Mouse (Mus musculus) heart, embryonic 13.5 days (tissue): ENCODE data around the gene Mcl1. TPM values are rescaled to one million over a fixed set of nuclear protein-coding genes. Genes with fewer than 3 reads are reported as not detected.

Source experiments
- ATAC-seq: fragments of 200-750 bp; cut with Nextera tagmentation; 2 replicates; pipeline ENCODE4 v1.8.0; 2017; ENCODE audit warnings: moderate TSS enrichment; ENCODE audit not compliant: insufficient number of reproducible peaks, low FRiP score, low TSS enrichment; ENCODE audit errors: extremely low read depth
- H3K27ac ChIP-seq: fragments of 300-500 bp; sonication (generic); replicated peaks from 2 replicates; pipeline ENCODE4 v1.5.1; 2015; ENCODE audit warnings: moderate library complexity, mild to moderate bottlenecking, inconsistent platforms
- H3K27me3 ChIP-seq: fragments of 300-500 bp; sonication (generic); replicated peaks from 2 replicates; pipeline ENCODE4 v1.6.1; 2015; ENCODE audit warnings: mild to moderate bottlenecking, inconsistent platforms
- H3K36me3 ChIP-seq: fragments of 300-500 bp; sonication (generic); 2 replicates; pipeline ENCODE4 v1.6.1; 2015; ENCODE audit warnings: mild to moderate bottlenecking, inconsistent platforms
- H3K4me1 ChIP-seq: fragments of 300-500 bp; sonication (generic); 2 replicates; pipeline ENCODE4 v1.6.1; 2015; ENCODE audit warnings: inconsistent platforms
- H3K4me2 ChIP-seq: fragments of 300-500 bp; sonication (generic); 2 replicates; pipeline ENCODE4 v1.6.1; 2015; ENCODE audit warnings: inconsistent platforms, mild to moderate bottlenecking, moderate library complexity
- H3K4me3 ChIP-seq: fragments of 300-500 bp; sonication (generic); 2 replicates; pipeline ENCODE4 v1.5.1; 2015; ENCODE audit warnings: moderate library complexity, mild to moderate bottlenecking, inconsistent platforms
- H3K9ac ChIP-seq: fragments of 300-500 bp; sonication (generic); 2 replicates; pipeline ENCODE4 v1.6.1; 2015; ENCODE audit warnings: inconsistent platforms, mild to moderate bottlenecking, moderate library complexity
- H3K9me3 ChIP-seq: fragments of 300-500 bp; sonication (generic); 2 replicates; pipeline ENCODE4 v1.6.1; 2016; ENCODE audit warnings: inconsistent platforms
- WGBS: fragments of 180-500 bp; shearing (Covaris S2); methylation state at CpG from one replicate; pipeline ENCODE4 v1.1.7; 2015; ENCODE audit warnings: mixed read lengths; 5-methylcytosine and 5-hydroxymethylcytosine counted together
- polyA plus RNA-seq: library from polyadenylated mRNA; unstranded; fragments of >200 nt; fragmentation: Nextera tagmentation; extraction: Ambion mirVana; gene quantifications from 2 replicates; pipeline ENCODE4 v1.2.1, GENCODE M21; 2015

The Mcl1 gene
- polyA plus RNA-seq, 1 experiment from 2014 or later: 36.0 TPM

DNA sequence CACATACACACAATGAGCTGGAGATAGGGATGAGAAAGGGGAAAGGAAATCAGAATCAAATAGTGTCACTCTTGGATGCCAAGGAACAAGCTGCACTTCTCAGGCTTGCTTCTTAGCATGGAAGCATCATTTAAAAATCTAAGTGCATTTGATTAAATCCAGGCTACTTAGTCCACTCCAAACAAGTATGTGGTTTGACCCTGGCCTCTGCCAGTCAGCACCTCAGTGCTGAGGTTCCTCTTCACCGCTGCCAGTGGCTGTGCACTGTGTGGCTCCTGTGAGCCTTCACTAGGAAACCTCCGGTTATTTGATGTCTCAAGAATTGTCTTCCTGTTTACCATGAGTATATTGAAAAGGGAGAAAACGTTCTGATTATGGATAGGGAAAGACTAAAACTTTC, 27.7 kb upstream of the Mcl1 start:
- no peak overlapping the region for H3K4me2 ChIP-seq
- no peak overlapping the region for H3K9ac ChIP-seq
- no peak overlapping the region for H3K27ac ChIP-seq
- no peaks in the 10 kb centered on the region for H3K27me3 ChIP-seq
- H3K4me1 ChIP-seq: peaks cover 23% of the 10 kb centered on the region
- 71% methylated on average over 3 of the region's 3 CpGs for WGBS
- H3K9me3 ChIP-seq: no peaks in the 10 kb centered on the region
- H3K4me3 ChIP-seq: no peak overlapping the region
- no peak for ATAC-seq
- peaks cover 97% of the 10 kb centered on the region for H3K36me3 ChIP-seq

DNA sequence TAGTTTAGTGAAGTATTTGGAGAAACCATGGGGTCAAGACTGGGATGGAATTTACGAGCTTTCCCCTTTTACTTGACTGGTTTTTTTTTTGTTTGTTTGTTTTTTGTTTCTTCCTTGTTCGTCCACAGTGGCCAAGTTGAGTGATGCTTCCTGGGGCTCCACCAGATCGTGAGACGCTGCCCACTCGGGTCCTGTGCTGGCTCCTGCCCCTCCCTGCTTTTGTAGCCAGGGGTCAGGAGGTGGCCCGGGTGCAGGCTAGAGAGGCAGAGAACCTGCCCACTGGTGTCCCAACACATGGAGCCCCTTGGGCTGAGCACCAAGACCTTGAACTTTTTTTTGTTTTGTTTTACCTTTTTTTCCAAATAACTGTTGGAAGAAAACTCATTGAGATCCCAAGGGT, 27.3 kb upstream of the Mcl1 start:
- H3K9me3 ChIP-seq: no peaks in the 10 kb centered on the region
- H3K9ac ChIP-seq: no peak overlapping the region
- no peaks in the 10 kb centered on the region for H3K27me3 ChIP-seq
- H3K4me2 ChIP-seq: no peak overlapping the region
- no peak overlapping the region for H3K27ac ChIP-seq
- H3K4me1 ChIP-seq: peaks cover 22% of the 10 kb centered on the region
- peaks cover 100% of the 10 kb centered on the region for H3K36me3 ChIP-seq
- WGBS: 69% methylated on average over 6 of the region's 6 CpGs
- H3K4me3 ChIP-seq: no peak overlapping the region
- ATAC-seq: no peak

DNA sequence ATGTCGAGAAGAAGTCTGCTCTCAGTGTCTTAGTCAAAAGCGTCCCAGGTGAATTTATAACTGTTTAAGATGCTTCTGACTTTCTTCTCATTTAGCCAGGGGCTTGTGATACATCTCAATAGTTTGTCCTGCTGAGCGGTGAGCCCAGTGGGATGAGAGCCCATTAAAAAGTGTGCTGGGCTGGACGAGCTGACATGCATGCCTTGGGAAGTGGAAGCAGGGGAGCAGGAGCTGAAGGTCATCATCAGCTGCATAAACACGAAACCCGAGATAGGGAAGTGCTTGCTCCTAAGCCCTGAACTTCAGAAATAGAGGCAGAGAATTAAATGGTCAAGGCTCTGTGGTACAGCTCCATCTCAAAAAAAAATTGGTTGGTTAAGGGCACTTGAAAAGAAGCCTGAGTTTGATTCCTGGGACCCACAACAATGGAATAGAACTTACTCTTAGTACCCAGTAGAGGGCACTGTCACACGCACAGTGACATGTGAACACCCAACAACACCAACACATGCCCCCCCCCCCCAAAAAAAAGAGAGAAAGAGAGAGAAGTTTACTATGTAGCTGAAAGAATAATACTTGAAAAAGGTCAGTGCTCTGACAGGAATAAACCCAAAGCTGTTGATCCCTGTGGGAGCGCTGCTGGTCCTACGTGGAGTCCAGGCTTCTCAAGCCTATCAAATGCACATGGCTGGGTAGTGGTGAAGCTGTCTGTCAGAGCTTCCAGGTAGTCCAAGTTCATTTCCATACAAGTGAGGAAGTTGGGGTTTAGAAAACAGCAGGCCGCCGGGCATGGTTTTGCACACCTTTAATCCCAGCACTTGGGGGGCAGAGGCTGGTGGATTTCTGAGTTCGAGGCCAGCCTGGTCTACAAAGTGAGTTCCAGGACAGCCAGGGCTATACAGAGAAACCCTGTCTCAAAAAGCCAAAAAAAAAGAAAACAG, 25.7 kb upstream of the Mcl1 start:
- H3K4me3 ChIP-seq: no peak overlapping the region
- H3K36me3 ChIP-seq: peaks cover 100% of the 10 kb centered on the region
- no peaks in the 10 kb centered on the region for H3K9me3 ChIP-seq
- peaks cover 16% of the 10 kb centered on the region for H3K4me1 ChIP-seq
- 60% methylated on average over 12 of the region's 12 CpGs for WGBS
- peak overlapping the region; percentile 42; the same call in 1 of the 2 replicates for H3K9ac ChIP-seq
- ATAC-seq: no peak
- H3K27ac ChIP-seq: peak overlapping the region; percentile 60
- H3K27me3 ChIP-seq: no peaks in the 10 kb centered on the region
- H3K4me2 ChIP-seq: no peak overlapping the region

DNA sequence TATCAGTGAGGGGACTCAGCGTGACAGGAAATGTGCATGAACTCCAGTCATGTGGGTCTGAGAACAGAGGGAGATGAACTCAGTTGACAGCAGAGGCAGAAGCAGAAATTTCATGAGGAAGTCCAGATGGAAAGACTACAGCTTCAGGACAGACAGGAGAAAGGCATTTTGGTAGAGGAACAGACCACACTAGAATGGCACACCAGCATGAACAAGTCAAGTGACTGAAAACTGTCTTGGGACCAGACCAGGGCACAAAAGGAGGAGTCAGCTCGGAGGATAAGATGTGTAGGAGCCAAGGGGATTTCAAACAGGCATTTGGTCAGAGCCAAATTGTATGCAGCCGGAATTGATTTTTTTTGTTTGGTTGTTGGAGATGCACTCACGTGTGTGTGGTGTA, 23.0 kb upstream of the Mcl1 start:
- peaks cover 16% of the 10 kb centered on the region for H3K4me1 ChIP-seq
- H3K27me3 ChIP-seq: no peaks in the 10 kb centered on the region
- H3K9ac ChIP-seq: no peak overlapping the region
- no peak for ATAC-seq
- peaks cover 93% of the 10 kb centered on the region for H3K36me3 ChIP-seq
- WGBS: 64% methylated on average over 4 of the region's 4 CpGs
- no peak overlapping the region for H3K4me3 ChIP-seq
- H3K9me3 ChIP-seq: no peaks in the 10 kb centered on the region
- no peak overlapping the region for H3K27ac ChIP-seq
- no peak overlapping the region for H3K4me2 ChIP-seq

DNA sequence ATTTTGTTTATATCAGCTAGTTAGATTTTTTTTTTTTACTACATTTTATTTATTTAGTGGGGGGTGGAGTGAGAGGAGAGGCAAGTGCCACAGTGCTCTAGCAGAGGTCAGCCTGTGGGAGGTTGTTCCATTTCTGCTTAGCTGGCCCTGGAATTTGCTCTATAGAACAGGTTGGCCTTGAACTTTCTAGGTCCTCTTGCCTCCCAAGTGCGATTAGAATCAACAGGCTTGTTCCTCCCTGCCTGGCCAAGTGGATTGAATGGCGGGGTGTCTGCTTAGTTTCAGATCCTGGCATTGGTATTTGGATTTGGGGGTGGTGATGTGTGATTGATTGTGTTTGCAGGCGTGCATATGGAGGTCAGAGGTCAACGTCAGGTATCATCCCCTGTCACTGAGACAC, 22.5 kb upstream of the Mcl1 start:
- Histone ChIP-seq H3K36me3 (peaks cover 89% of the 10 kb centered on the region), H3K9ac (no peak overlapping the region), H3K27ac (no peak overlapping the region), H3K4me1 (peaks cover 16% of the 10 kb centered on the region), H3K4me2 (no peak overlapping the region), H3K4me3 (no peak overlapping the region), H3K27me3 (no peaks in the 10 kb centered on the region), H3K9me3 (no peaks in the 10 kb centered on the region)
- ATAC-seq: no peak
- 63% methylated on average over 4 of the region's 4 CpGs for WGBS

DNA sequence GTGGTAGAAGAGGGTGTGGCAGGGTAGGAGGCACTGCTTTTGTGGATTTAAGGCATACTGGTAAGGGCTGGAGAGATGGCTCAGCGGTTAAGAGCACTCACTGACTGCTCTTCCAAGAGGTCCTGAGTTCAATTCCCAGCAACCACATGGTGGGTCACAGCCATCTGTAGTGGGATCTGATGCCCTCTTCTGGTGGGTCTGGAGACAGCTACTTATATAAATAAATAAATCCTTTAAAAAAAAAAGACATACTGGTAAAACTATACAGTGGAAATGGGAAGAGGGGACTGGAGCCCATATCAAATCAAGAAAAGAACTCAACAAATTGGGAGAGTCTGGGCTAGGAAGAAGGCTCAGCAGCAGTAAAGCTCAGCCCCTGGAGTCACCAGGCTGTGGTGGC, 18.9 kb upstream of the Mcl1 start:
- 93% methylated on average over 1 of the region's 1 CpGs for WGBS
- no peak overlapping the region for H3K4me3 ChIP-seq
- peaks cover 60% of the 10 kb centered on the region for H3K36me3 ChIP-seq
- peaks cover 10% of the 10 kb centered on the region; the same call in 1 of the 2 replicates for H3K4me1 ChIP-seq
- no peaks in the 10 kb centered on the region for H3K27me3 ChIP-seq
- ATAC-seq: no peak
- H3K4me2 ChIP-seq: no peak overlapping the region
- no peaks in the 10 kb centered on the region for H3K9me3 ChIP-seq
- no peak overlapping the region for H3K27ac ChIP-seq
- H3K9ac ChIP-seq: no peak overlapping the region

DNA sequence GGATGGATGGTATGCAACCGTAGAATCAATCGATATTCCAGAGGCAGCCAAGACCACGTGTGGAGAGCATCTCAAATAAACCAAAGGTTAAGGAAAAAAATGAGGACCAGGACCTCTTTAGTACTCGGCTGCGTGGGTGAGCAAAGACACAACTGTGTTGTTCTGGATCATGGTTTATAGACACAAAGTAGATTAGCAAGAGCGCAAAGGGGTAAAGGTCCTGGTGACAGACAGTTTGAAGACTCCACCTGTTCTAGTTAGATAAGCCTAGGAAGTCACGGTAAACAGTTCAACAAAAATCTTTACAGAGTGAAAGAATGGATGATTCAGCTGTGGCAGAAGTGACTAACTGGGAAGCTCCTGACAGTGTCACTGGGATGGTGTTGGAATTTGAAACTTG, 15.5 kb upstream of the Mcl1 start:
- Histone ChIP-seq H3K4me3 (no peak overlapping the region), H3K27me3 (no peaks in the 10 kb centered on the region), H3K9me3 (no peaks in the 10 kb centered on the region), H3K9ac (no peak overlapping the region), H3K27ac (no peak overlapping the region), H3K36me3 (peaks cover 26% of the 10 kb centered on the region), H3K4me2 (no peak overlapping the region), H3K4me1 (peaks cover 10% of the 10 kb centered on the region)
- WGBS: 75% methylated on average over 7 of the region's 7 CpGs
- ATAC-seq: no peak

DNA sequence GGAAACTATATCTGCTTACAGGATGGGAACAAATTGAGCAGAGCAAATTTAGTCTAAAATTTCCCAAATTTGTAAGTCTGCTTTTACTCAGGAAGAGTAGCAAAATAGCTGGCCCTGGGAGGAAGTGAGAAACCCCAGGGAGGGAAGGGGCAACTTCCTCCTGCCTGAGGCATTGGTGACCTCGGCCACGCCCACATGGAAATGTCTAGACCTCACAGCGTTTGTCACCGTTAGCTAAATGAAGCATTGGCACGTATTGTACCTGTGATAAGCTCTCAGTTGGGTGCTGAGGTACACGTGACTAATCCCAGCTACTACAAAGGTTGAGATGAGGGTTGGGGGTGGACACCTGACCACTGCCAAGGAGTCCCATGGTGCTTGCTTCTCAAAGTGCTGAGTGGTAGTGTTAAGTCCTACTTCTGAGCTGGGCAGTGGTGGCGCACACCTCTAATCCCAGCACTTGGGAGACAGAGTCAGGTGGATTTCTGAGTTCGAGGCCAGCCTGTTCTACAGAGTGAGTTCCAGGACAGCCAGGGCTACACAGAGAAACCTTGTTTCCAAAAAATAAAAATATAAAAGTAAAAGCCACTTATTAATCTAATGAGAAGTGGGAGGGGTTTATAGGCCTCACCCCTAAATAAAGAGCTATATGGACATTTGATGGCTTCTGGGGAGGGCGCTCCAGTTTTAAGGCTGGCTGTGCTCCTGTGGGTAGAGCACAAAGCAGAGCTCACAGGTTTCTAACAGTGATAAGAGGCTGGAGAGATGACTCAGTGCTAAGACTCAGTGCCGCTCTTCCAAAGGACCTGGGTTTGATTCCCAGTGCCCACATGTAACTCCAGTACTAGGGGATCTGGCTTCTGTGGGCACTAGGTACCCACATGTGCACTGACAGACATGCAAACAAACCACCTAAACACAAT, 13.0 kb upstream of the Mcl1 start:
- WGBS: 50% methylated on average over 10 of the region's 10 CpGs
- Histone ChIP-seq H3K4me3 (no peak overlapping the region), H3K9ac (no peak overlapping the region), H3K27ac (peak overlapping the region; percentile 43; the same call in 1 of the 2 replicates), H3K4me2 (no peak overlapping the region), H3K4me1 (peaks cover 20% of the 10 kb centered on the region), H3K9me3 (no peaks in the 10 kb centered on the region), H3K36me3 (peaks cover 8% of the 10 kb centered on the region), H3K27me3 (no peaks in the 10 kb centered on the region)
- no peak for ATAC-seq

DNA sequence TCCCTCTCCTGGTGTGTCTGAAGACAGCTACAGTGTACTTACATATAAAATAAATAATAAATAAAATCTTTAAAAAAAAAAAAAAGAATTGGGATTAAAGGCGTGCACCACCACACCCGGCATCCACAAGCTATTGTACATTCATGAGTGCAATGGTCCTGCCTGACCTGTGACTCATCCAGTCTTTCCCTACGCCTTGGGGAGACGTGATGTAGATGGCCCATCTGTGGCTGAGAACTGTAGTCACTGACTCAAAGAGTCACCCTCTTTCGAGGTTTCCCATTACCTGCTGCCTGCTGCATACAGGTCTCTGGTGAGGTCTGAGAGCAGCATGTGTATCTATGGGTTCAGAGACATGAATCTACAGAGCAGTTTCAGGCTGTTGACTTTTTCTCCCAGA, 10.6 kb upstream of the Mcl1 start:
- no peak overlapping the region for H3K9ac ChIP-seq
- H3K27ac ChIP-seq: no peak overlapping the region
- H3K4me1 ChIP-seq: peaks cover 33% of the 10 kb centered on the region
- WGBS: 91% methylated on average over 5 of the region's 5 CpGs
- H3K27me3 ChIP-seq: no peaks in the 10 kb centered on the region
- H3K4me3 ChIP-seq: no peak overlapping the region
- no peaks in the 10 kb centered on the region; the same call in 1 of the 2 replicates for H3K36me3 ChIP-seq
- ATAC-seq: no peak
- H3K9me3 ChIP-seq: no peaks in the 10 kb centered on the region
- H3K4me2 ChIP-seq: no peak overlapping the region

DNA sequence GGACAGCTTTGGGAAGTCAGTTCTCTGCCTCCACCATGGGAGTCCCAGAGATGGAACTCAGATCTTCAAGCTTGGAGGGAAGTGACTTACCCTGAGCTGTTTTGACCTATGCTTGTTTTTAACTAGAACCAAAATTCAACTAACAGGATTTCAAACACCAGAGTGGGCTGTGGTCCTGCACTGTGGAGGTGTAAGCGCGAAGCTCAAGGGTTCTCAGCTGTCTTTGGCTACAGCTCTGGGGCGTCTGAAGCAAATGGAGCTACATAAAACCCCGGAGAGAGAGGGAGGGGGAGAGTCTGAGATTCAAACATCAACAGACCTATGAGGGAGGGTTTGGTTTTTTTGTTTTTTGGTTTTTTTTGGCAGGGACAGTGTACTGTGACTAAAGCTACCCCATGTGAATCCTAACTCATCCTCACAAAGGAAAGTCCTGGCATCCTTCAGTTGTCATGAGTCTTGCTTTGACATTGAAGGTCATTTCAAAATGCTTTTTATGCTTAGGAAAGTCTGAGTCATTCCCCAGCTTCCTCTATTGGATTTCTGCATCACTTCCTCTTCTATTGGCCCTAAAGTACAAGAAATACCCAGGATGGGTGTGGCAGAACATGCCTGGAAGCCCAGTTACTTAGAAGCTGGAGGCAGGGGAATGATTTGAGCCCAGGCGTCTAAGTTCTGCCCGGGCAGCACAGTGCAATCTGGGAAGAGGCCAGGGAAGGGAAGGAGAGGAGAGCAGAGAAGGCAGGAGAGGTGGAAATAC, 8.1 kb upstream of the Mcl1 start:
- Histone ChIP-seq H3K4me1 (peaks cover 34% of the 10 kb centered on the region), H3K4me2 (no peak overlapping the region), H3K36me3 (no peaks in the 10 kb centered on the region; the same call in 1 of the 2 replicates), H3K4me3 (no peak overlapping the region), H3K9ac (peak overlapping the region; percentile 29; the same call in 1 of the 2 replicates), H3K9me3 (no peaks in the 10 kb centered on the region), H3K27me3 (no peaks in the 10 kb centered on the region), H3K27ac (peak overlapping the region; percentile 87)
- 61% methylated on average over 6 of the region's 6 CpGs for WGBS
- ATAC-seq: no peak

DNA sequence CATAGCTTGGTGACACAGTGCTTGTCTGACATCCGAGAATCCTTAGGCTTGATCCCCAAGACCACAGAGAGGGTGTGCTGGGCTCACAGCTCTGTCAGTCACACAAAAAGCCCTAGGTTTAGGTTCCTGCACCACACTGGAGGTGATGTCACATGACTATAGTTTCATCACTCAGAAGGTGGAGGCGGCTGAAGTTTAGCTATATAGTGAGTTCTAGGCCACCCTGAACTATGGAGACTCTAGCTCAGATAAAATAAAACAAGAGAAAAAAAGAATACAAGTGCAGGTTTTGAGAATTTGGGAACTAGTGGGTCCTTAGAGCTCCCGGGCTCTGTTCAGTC, 7.6 kb upstream of the Mcl1 start:
- WGBS: 73% methylated on average over 3 of the region's 3 CpGs
- no peak for ATAC-seq
- Histone ChIP-seq H3K9me3 (no peaks in the 10 kb centered on the region), H3K36me3 (no peaks in the 10 kb centered on the region; the same call in 1 of the 2 replicates), H3K27me3 (no peaks in the 10 kb centered on the region), H3K4me2 (no peak overlapping the region), H3K9ac (peak overlapping the region; percentile 29; the same call in 1 of the 2 replicates), H3K4me3 (no peak overlapping the region), H3K4me1 (peaks cover 33% of the 10 kb centered on the region), H3K27ac (peak overlapping the region; percentile 87)
